Mouse (Mus musculus) spleen, postnatal 4 days (tissue): ENCODE results near the gene Kif1a.

Experiments
- DNase-seq, 2 experiments: peaks; one replicate each; pipeline ENCODE4 v3.0.0; 2022; ENCODE audit warnings: low spot score in 2 of 2

The Kif1a gene

DNA sequence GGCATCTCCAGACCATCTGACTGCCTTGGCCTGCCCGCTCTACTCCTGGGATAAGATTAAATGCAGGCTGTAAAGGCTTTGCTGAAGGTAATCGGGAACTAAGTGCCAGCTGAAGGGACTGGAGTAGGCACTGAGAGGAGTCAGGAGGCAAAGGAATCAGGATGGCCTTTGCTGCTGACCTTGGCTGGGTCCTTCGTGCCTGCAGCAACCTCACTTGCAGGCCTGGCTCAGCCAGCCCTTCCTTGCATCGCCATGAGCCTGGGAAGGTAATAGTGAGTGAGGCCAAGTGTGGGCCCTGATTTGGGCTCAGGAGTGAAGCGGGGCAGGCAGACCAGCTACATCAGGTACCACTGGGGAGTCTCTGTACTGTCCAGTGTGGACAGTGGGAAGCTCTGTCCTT is 2.8 kb downstream of the Kif1a start:
- DNase-seq: no peak

DNA sequence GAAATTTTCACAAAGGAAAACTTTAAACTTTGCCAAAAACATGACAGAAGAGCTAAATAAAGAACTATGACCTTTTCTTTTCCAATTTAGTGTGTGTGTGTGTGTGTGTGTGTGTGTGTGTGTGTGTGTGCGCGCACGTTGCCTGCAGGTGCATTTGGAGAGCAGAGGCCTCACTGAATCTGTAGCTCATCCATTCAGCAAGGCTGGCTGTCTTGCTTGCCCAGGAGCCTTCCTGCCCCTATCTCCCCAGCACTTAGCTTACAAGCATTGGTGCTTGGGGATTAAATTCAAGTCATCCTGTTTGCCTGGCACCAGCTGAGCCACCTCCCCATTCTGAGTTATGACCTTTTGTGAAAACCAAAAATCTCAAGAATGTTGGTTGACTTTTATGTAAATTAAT is 9.2 kb downstream of the Kif1a start:
- DNase-seq: no peak

DNA sequence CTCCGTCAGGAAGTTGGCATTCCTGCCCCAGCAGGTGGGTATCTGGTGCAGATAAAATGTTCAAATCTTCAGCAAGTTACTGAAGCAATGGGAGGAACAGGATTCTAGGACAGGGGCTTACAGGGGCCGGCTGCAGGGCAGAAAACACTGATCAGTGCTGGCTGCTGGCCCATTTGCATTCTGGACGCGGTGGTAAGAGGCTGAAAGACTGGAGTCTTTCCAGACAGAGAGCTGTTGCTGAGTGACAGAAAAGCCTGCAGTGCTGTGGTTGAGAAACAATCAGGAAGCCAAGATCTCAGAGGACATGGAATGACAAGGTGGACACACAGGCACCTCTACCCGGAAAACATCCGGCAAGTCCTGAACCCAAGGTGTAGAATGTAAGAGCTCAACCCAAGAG is 16.6 kb downstream of the Kif1a start:
- no peak for DNase-seq

DNA sequence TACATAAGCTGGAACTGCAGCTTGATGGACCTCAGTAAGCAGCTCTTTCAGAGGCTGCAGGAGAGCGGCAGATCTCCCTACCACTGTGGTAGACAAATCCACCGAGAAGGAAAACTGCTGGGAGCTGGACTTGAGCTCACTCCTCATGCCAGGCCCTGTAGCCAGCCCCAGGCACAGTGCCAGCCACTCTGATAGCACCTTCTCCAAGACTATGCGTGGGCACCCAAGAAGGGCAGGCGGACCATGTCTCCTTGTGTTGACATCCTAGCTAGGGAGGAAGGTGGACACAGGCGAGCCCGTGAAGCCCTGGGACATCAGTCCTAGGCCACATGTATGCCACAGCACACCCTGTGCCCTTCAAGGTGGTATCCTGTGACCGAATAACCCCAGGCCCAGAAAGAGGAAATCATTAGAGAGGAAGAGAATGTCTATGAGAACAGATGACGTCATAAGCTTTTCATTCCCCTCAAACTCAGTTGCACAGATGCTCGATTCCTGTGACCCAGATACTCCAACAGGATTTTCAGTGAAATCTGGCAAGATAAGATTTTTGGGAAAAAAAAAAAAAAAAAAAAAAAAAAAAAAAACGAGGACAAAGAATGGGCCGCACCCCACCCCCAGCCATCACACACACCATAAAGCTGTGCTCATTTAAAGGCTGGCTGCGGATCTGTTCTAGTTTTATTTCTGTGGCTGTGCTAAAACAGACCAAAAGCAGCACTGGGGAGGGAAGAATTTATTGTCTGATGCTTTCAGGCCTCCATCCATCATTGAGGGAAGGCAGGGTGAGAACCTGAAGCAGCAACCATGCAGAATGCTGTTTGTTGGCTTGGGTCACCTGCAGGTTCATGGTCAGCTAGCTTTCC is 18.1 kb downstream of the Kif1a start:
- no peak for DNase-seq

DNA sequence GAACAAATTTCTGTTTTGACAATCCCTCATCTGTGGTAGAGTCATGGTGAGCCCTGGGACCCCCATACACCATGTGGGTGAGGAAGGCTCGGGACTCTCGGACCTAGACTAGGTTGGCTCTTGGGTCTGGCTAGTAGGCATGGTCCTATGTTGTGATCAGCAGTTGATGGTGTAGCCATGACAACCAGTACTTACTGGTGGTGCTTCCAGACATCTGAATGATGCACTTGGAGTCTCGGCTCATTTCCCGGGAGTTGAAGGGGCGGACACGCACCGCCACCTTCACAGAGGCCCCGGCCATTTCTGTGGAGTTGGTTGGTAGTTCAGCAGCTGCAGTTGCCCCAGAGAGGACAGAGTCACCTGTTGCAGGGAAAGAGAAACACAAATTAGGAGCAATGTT is 19.6 kb downstream of the Kif1a start:
- no peak for DNase-seq

DNA sequence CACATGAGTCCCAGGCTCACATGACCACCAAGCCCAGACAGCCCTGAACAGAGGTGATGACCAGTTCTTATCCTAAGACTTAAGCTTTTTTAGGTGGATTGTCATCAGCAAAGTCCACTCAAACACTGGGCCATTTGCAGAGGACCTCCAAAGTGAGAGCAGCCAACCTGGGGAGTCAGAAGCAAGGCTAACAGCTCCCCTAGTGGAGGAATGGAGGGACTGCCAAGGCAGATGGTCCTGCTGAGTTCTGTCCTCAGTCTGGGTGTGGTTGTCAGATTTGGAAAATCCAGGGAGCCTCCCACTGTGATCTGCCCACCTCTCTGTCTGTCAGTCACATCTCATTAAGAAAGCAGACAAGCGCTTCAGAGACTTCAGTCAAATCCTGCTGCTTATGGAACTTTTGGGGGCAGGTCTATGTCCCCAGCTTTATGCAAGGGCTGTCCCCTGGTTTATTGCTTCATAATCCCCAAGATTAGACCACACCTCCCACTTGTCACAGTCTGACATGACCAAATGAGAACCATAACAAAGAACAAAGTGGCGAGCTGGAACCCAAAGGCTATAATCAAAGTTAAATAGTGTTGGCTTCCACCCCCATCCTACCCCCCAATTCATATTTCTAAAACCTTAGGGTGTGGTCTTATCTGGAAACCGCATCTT is 20.7 kb downstream of the Kif1a start:
- DNase-seq: no peak

DNA sequence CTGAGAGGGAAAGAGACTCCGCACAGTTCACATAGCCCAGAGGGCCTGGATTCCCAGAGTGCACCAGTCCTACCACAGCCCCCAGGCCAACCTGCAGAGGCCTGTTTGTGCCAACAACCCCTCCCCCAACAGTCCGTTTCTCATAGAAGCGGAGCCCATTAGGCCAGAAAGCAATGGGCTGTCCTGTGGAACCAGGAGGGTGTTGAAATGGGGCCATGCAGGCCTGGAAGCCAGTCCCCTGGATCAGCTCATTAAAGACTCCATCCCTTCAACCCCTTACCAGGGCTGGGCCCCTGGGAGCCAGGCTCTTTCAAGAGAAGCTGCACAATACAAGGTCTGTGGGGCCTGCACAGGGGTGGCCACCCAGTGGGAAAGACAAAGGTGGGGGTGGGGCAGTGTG is 22.1 kb downstream of the Kif1a start:
- no peak for DNase-seq

DNA sequence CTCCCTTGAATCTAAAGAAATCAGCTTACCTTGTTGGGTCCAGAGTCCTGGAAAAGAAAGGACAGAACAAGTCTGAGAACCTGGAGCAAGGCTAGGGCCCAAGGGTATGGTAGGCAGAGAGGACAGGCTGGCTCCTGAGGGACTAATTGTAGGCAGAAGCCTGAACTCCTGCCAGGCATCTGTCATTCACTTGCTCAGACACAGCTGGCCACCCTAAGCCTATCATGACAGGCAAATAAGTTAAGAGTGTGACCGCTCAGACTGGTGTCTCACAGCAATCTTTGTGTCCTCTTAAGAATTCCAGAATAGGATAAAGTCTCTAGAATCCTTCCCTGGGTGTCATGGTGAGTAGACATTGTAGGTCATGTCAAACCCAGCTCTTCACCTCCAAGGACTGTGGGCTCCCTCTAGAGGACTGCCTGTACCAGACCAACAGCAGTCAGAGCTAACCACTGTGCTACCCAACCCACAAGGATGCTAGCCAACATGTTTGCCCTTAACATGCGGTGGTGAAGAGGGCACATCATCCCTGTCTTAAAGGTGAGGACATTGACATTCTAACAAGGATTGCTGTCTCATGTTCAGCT is 29.4 kb downstream of the Kif1a start:
- no peak for DNase-seq

DNA sequence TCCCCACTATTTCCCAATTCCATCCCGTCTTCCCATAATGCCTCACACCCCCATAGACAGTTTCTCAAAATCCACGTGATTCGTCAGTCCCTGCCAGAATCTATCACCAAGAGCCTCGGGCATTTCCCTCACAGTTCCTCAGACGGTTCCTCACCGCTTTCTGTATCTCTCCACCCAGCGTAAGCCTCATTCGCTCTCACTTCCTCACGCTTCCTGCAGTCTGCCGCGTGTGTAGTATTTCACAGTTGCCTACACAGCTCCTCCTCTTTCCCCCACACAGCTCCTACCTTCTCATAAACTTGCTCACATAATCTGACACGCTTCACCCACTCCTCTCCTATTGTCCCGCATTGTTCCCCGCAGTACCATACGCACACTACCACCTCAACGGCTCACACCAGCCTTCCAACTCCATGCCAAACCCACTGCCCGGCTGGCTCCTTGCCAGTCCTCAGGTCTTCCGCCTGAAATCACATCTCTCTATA is 30.2 kb downstream of the Kif1a start:
- no peak for DNase-seq

DNA sequence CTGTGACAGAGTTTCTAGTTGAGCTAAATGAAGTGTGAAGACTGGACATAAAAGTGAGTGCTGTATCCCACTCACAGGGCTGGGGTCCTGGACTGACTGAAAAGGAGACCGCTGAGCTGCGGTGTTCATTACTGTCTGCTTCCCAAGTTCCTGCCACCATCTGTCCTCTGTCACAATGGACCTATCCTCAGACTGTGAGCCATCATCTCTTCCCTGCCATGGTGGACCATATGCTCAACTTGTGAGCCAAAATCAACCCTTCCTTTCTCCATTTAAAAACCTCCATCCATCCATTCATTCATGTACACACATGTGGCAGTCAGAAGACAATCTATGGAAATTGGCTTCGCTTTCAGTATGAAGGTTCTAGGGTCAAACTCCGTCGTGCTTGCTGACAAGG is 30.9 kb downstream of the Kif1a start:
- no peak for DNase-seq

DNA sequence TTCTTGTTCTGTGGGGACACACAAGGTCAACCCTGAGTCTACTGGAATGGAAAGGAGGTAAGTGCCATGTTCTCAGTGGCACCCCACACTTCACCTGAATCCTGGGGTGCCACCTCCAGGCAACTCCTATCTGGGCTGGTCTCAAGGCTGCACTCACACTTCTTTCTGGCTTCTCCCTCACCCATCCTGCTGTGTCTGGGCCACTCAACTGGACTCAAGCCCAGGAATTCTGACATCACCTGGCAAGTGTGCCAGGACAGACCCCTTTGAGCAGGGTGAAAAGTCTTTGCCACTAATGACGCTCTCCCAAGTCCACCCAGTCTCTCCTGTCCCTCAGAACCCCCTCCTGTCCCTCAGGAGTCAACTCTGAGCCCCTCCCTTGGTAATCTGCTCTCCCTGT is 33.2 kb downstream of the Kif1a start:
- no peak for DNase-seq

DNA sequence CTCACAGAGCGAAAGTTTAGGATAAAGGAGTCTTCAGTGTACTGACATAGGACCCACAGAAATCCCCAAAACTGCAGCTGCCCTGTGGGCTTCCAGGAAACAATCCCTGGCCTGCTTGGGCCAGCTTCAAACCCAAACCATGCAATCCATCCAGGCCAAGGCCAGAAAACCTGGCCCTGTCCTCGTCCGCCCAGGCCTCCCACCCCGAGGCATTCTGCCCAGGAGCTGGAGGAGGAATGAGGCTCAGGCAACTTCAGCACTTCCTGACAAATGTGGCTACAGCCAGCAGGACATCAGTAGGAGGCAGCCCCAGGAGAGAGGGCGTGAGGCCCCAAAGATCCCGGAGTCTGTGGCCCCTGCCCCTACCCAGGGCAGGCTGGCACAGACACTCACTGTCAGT is 36.1 kb downstream of the Kif1a start:
- DNase-seq: no peak

DNA sequence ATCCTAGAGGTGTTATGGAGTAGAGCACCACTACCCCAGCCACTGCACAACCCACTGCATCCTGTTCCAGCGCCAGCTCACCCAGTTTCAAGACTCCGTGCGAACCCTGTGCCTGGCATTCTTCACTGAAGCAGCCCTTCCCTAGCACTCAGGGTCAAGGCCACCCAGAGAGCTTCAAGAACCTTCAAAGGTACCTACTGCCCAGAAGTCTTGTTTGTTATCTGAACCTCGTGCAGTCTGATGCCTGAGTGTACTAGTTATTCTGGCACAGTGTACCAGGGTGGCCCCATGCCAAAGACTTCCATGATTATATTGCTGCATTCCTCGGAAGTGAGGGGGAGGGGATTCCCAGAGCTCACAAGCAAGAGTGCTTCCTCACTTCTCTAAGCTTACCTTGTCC is 38.1 kb downstream of the Kif1a start:
- DNase-seq: no peak

DNA sequence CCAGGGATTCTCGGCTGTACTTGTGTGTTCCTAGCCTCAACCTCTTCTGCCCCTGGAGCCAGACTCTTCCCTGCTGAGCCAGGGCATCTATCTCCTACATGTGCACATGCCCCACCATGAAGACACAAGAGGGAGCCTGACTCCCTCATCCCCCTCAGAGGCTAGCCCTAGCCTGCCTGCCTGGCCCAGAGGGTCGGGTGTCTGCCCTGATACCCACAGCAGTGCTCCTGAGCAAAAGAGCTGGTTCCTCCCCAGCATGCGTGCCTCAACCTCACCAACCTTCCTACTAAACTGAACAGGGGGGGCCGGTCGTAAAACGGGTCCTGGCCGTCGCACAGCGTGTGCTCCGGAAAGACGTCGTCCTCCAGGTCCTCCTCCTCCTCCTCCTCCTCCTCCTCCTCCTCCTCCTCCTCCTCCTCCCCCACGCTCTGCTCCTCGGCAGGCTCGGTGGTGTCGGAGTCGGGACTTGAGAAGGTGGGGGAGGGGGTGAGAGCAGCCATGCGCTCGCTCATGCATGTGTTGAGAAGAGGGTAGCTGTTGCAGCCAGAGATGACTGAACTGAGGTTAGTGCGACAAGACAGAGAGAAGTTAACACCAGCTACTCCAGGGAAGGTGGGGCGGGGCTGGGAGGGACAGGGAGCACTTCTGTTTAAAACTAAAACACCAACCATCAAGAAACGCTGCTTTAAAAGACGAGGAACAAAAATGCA is 50.5 kb downstream of the Kif1a start:
- DNase-seq: no peak

DNA sequence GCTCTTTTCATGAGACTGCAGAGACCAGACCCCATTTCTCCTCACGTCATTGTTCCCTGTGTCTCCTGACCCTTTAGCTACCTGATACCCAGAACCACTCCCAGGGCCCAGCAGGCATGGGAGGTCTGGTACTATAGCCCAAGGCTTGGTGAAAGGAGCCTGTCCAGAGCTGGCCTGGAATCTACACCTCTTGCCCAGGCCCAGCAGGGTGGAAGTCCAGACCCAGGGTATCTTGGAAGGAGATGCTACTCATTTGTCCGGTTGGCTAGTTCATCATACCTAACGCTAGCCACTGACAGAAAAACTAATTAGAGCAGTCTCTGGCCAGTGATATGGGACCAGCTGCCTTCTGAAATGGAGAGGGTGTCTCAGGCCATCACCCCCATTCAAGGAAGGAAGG is 51.7 kb downstream of the Kif1a start:
- DNase-seq: no peak

DNA sequence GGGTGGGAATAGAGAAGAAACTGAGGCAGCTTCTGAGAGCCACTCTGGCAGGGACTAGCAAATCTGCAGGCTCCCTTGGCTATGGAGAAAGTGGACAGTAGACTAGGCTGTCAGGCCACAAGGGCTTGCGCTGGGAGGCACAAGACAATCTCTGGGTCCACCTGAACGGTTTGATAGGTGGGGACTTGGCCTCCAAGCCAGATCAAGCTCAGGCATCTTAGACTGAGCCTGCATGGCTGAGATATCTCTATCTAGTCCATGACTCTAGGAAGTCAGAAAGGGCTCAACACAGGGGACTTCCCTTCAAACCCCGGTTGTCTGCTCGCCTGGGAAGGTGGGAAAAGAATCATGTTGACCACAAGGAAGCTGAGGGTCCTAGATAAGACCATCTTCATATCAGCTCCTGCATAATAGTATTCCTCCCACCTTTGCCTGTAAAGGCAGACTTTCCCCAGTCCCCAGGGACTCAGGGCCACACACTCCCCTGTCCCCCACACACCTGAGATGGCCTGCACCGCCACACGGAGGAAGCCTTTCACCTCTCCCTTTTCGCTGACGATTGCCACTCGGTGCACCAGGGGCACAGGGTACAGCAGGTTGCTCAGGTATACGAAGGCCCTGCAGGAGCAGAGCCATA is 55.5 kb downstream of the Kif1a start:
- DNase-seq: no peak

DNA sequence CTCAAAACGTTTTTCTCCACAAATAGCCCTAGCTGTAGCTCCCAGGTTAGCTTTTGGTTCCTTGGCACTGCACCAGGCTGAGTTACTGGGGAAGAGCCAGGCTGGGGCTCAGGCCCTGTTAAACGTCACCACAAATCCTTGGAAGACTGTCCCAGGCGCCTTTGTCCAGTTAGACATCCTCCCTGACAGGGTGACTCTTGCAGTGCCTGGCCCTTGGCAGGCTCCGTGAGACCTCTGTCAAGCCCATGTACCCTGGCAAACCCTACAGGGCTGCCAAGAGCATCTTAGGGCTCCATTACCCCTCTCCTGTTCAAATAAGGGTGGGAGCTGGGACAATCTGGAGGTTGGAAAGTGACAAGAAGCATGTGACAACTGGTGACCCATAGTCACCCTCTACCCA is 65.8 kb downstream of the Kif1a start:
- DNase-seq: no peak

DNA sequence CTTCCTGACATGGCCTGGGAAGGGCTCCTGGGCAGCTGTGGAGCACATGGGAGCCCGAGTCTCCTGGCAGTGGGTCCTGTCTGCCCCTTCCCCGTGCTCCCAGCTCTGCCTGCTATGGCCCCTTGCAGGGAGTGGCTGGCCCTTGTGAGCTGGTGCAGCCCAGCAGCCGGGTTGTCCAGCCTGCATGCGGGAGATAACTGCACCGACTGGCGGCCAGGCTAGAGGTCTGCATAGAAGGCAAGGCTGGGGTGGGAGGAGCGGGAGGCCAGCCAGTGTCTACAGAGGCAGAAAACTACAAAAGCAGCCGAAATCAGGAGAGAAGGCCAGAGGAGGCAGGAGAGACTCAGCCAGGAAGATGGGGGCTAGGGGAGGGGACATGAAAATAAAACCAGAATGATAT is 67.8 kb downstream of the Kif1a start:
- DNase-seq: no peak

DNA sequence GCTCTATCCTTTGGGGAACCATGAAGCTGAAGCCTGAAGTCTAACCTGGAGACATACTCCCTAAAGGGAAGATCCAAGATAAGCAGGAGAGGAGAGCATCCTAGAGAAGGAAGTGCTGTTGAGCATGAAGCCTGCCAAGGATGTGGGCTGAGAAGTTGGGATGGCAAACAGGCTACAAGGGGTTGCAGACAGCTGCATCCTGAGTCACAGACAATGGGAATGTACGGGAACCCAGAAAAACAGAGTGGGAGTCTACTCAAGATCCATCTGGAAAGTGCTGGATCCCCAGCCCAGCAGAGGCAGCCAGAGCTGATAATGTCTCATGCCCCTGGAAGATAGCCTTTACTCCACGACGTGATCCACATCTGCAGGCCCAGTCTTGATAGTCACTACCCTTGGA is 70.6 kb downstream of the Kif1a start:
- no peak for DNase-seq

DNA sequence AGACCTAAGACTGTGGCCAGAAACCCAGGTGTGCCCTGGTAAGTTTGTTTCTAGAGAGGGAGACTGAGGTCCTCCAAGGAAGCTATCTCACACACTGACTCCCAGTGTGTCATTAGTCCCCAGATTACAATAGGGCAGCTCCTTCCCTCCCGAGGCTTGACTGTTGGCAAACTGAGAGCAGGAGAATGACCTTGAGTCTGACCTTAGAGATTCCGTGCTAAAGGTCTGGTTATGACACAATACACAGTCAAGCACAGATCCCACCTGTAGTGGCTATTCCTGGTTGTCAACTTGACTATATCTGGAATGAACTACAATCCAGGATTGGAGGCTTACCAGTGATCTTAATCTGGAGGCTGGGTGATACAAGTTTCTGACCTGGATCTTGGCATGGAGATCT is 71.7 kb downstream of the Kif1a start:
- DNase-seq: no peak

DNA sequence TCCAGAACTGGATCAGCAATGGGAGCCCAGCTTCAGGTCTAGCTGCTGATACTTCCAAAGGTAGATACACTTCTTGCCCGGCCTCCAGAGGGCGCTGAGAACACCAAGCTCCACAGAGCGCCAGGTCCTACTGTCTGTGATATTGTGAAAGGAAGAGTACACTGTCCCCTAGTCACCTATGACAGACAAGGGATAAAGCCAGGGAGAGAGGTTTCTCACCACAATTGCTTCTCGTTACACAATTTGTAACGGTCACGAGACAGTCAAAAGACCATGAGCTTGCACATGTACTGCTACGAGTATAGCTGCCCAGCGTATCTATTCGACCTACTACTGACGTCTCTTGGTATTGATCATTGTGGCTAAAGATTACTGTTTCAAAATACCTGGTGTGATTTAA is 72.4 kb downstream of the Kif1a start:
- DNase-seq: no peak

DNA sequence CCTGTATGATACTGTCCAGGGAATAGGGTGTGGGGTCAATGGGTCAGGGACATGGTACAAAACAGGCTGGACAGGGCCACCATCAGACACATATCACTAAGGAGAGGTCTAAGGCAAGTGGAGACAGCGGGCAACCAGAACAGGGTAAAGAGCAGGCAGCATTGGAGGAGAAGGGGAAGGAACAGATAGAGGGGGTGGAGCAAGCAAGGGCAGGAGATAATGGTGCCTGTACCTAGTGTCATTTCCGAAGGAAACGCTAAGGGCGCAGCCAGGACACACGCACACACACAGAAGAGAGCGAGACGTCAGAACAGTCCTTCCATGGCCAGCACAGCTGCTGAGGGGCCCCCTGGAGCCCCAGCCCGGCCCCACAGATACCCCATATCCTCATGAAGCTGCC is 75.2 kb downstream of the Kif1a start:
- no peak for DNase-seq
